Mouse (Mus musculus): ENCODE measurements at regions not wholly inside any gene's neighbourhood (a gene's known extent, or its start where the extent isn't known, plus 50 kb on each side); places are given as distances from the start of the nearest gene placed in this dataset.

DNA sequence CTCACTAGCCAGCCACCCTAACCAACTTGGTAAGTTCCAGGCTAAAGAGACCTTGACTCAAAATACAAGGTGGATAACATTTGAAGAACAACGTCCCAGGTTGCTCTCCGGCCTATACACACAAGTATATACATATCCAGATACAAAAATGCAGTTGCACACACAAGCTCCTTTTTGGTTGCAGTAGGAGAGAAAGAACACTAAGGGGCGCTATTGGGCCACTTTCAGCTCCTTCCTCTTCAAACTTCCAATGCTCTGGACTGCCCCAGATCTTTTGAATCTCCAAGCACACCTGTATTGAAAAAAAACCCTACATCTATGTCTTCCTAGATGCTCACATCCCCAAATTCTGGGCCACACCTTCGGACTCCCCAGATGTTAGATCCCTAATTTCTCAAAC, 141.1 kb downstream of the Tfcp2l1 start:
- TF ChIP-seq CTCF (IDR thresholded peaks at IDR 0.05; ENCODE audit: extremely low read depth, insufficient read depth, low read length) (peak; percentile 75), POLR2A (IDR thresholded peaks at IDR 0.05; ENCODE audit: extremely low read depth, insufficient read depth, low read length) (no peak)

Data from cortical plate, adult 2 months (tissue).